Mouse (Mus musculus) megakaryocyte progenitor cell, adult 5-6 weeks (primary cell): Measurements from ENCODE around the gene Gm3629. TPM values are rescaled to one million over a fixed set of nuclear protein-coding genes. Genes with fewer than 3 reads are reported as not detected.
"Not testable (repeated sequence)": the region's sequence is repeated elsewhere in the genome, so short reads cannot be mapped to it uniquely, and the experiment has no call there.

ENCODE experiments used
- ATAC-seq: replicated peaks from 2 replicates; pipeline ENCODE4 v1.8.0; 2016; ENCODE audit warnings: mild to moderate bottlenecking, moderate TSS enrichment, inconsistent platforms; ENCODE audit not compliant: poor library complexity
- total RNA-seq, 2 experiments: library from RNA; stranded (forward) in 1 of 2; stranded (reverse) in 1 of 2; fragments of 157-497, 149-512 nt in 1 of 2; fragments of 200-1000 nt in 1 of 2; gene quantifications; 2 replicates each; pipeline versions ENCODE4 v1.2.3 to v1.2.4; 2015 to 2017

The Gm3629 gene
- 0.27 TPM in 1 of 2 replicates, not detected in the other for total RNA-seq (2015)
- total RNA-seq (2017), result not detected in 2 replicates

DNA sequence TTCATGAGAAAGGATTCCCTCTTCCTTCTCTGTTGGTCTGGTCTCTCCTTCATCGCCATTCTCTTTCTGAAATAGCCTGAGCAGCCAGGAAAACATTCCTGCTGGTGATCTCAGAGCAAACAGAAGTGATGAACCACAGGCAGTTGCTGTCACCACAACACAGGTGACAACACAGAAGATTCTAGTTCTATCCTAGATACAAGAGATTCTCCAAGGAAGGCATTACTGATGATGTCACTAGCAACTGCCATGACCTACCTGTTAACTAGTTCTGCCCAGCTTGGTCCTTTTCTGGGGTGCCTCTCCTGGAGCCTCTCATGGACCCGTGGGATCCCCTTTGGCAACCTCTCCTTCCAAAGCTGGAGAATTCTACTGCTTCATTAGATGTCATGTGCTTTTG is at the start of gene Gm3629:
TSS of gene Gm3629 (minus strand) at position 101 of the 400 bp plus-strand sequence.
- not testable (repeated sequence) for ATAC-seq

DNA sequence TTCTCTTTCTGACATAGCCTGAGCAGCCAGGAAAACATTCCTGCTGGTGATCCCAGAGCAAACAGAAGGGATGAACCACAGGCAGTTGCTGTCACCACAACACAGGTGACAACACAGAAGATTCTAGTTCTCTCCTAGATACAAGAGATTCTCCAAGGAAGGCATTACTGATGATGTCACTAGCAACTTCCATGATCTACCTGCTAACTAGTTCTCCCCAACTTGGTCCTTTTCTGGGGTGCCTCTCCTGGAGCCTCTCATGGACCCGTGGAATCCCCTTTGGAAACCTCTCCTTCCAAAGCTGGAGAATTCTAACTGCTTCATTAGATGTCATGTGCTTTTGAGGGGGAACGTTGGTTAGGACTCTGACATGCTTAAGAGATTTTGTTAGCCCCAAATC is 31.9 kb upstream of the Gm3629 start, which contains the start of gene Gm3460:
TSS of gene Gm3460 (minus strand) at position 101 of the 400 bp plus-strand sequence.
- ATAC-seq, result not testable (repeated sequence)

DNA sequence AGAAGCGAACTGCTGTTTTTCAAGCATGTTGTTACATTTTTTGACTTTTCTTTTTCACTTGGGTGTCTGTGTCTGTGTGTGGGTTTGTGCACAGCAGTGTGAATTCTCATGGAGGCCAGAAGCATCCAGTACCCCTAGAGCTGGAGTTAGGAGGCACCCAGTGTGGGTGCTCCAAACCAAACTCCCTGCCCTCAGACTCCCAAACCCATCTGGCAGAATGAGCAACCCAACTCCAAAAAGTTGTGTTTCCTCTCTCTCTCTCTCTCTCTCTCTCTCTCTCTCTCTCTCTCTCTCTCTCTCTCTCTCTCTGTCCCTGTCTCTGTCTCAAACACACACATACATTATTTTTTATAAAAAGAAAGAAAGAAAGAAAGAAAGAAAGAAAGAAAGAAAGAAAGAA is 16.0 kb upstream of the Gm3629 start:
- not testable (repeated sequence) for ATAC-seq

DNA sequence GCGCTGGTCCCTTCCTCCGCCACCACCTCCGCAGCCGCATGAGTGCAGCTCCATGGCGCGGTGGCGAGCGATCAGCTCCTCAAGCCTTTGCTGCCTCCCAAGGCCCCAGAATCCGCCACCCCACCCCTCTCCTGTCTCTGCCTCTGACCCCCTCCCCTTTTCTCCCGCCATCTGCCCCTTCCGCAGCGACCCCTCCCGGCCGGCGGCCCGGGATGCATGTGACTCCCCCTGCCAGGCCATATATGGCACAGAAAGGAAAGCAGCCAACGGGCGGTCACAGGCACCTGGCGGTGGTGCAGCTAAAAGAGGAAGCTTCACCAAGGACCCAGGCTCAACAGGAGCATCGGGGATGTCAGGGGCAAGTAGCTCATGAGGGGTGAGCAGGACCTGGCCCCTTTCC is 14.6 kb upstream of the Gm3629 start:
- ATAC-seq, result 0 out of 2 replicates have a peak, but pooled peaks have one; percentile 44

DNA sequence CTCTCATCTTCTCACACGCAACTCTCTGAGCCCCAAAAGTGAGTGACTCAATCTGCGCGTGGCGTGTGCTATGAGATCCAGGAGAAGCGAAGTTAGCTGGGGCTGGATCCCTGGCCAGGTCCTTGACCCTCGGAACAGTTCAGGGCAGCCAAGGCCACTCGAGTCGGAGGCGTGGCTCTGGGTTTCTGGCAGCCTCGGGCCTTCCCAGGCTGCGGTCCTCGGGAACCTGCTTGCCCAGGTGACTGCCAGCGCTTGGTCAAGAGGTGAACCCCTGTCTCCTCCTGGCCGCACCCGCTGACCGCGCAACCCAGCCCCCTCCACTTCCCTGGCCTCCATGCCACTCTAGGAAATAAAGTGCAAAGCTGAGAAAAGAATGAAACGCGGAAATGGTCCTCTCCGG is 14.1 kb upstream of the Gm3629 start:
- not testable (repeated sequence) for ATAC-seq

DNA sequence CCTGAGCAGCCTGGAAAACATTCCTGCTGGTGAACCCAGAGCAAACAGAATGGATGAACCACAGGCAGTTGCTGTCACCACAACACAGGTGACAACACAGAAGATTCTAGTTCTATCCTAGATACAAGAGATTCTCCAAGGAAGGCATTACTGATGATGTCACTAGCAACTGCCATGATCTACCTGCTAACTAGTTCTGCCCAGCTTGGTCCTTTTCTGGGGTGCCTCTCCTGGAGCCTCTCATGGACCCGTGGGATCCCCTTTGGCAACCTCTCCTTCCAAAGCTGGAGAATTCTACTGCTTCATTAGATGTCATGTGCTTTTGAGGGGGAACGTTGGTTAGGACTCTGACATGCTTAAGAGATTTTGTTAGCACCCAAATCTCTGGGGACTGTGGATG is 53.2 kb downstream of the Gm3629 start, which contains the start of gene Gm8356:
TSS of gene Gm8356 (minus strand) at position 101 of the 400 bp plus-strand sequence.
- ATAC-seq, result not testable (repeated sequence)

Other genes starting within 250 kb of the Gm3629 start
- not detected in 2 replicates for gene Gm3618, start 246.9 kb downstream of the Gm3629 start, total RNA-seq (2015)
- gene Gm3618, start 246.9 kb downstream of the Gm3629 start, total RNA-seq (2017), result not detected in 2 replicates
- gene Gm16440, start 200.3 kb downstream of the Gm3629 start, total RNA-seq (2015), result not detected in 2 replicates
- not detected in 2 replicates for gene Gm16440, start 200.3 kb downstream of the Gm3629 start, total RNA-seq (2017)
- not detected in 2 replicates for gene Gm3591, start 178.1 kb downstream of the Gm3629 start, total RNA-seq (2015)
- gene Gm3591, start 178.1 kb downstream of the Gm3629 start, total RNA-seq (2017), result not detected in 2 replicates
- not detected in 2 replicates for gene Gm3594, start 146.0 kb downstream of the Gm3629 start, total RNA-seq (2015)
- gene Gm3594, start 146.0 kb downstream of the Gm3629 start, total RNA-seq (2017), result not detected in 2 replicates
- gene Gm8356, start 53.3 kb downstream of the Gm3629 start, total RNA-seq (2015), result not detected in 2 replicates
- not detected in 2 replicates for gene Gm8356, start 53.3 kb downstream of the Gm3629 start, total RNA-seq (2017)
- not detected in 2 replicates for gene Gm3460, start 31.8 kb upstream of the Gm3629 start, total RNA-seq (2015)
- not detected in 2 replicates for gene Gm3460, start 31.8 kb upstream of the Gm3629 start, total RNA-seq (2017)
- not detected in 2 replicates for gene Gm10251, start 93.6 kb upstream of the Gm3629 start, total RNA-seq (2015)
- gene Gm10251, start 93.6 kb upstream of the Gm3629 start, total RNA-seq (2017), result not detected in 2 replicates
- not detected in 2 replicates for gene Gm8050, start 129.6 kb upstream of the Gm3629 start, total RNA-seq (2015)
- not detected in 2 replicates for gene Gm8050, start 129.6 kb upstream of the Gm3629 start, total RNA-seq (2017)
- 0.49 and 1.5 TPM in 2 replicates for gene Gm3636, start 151.7 kb upstream of the Gm3629 start, total RNA-seq (2015)
- gene Gm3636, start 151.7 kb upstream of the Gm3629 start, total RNA-seq (2017), result not detected in 2 replicates
- not detected in 2 replicates for gene Gm8362, start 183.8 kb upstream of the Gm3629 start, total RNA-seq (2015)
- gene Gm8362, start 183.8 kb upstream of the Gm3629 start, total RNA-seq (2017), result not detected in 2 replicates
- gene Gm3642, start 249.7 kb upstream of the Gm3629 start, total RNA-seq (2015), result not detected in 2 replicates
- not detected in 2 replicates for gene Gm3642, start 249.7 kb upstream of the Gm3629 start, total RNA-seq (2017)